Mouse (Mus musculus) cerebellum, adult 2 months (tissue): ENCODE measurements at regions not wholly inside any gene's neighbourhood (a gene's known extent, or its start where the extent isn't known, plus 50 kb on each side); places are given as distances from the start of the nearest gene placed in this dataset.
"Not testable (repeated sequence)": the region's sequence is repeated elsewhere in the genome, so short reads cannot be mapped to it uniquely, and the experiment has no call there.

Source experiments
- CTCF ChIP-seq: fragments of 200-500 bp; IDR thresholded peaks from 2 replicates; pipeline ENCODE4 v1.5.1; 2011; ENCODE audit warnings: low read depth, mild to moderate bottlenecking, control low read depth, low read length, moderate library complexity, borderline replicate concordance; ENCODE audit not compliant: insufficient read depth
- POLR2A ChIP-seq: fragments of 200-500 bp; IDR thresholded peaks from 2 replicates; pipeline ENCODE4 v1.6.1; 2011; ENCODE audit warnings: low read length, control low read depth, borderline replicate concordance; ENCODE audit not compliant: insufficient read depth

DNA sequence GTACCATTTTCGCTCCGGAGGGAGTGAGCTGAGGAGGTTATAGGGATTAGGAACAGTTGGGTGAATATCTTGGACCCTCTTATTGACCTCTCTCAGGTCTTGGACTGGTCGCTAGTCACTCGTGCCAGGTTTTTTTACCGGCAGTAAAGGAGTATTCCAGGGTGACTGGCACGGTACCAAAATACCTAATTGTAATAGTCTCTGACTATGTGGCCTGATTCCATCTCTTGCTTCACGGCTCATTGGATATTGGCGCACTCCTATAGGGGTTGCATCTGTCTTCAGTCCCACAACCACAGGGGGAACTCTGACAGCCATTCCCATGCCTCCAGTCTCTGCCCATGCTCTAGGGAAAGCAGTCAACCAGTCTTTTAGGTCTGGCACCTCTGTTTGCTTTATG lies 1008.4 kb downstream of the Cntnap5b start:
- TF ChIP-seq CTCF, POLR2A: not testable (repeated sequence)
